In the genomic region with DNA sequence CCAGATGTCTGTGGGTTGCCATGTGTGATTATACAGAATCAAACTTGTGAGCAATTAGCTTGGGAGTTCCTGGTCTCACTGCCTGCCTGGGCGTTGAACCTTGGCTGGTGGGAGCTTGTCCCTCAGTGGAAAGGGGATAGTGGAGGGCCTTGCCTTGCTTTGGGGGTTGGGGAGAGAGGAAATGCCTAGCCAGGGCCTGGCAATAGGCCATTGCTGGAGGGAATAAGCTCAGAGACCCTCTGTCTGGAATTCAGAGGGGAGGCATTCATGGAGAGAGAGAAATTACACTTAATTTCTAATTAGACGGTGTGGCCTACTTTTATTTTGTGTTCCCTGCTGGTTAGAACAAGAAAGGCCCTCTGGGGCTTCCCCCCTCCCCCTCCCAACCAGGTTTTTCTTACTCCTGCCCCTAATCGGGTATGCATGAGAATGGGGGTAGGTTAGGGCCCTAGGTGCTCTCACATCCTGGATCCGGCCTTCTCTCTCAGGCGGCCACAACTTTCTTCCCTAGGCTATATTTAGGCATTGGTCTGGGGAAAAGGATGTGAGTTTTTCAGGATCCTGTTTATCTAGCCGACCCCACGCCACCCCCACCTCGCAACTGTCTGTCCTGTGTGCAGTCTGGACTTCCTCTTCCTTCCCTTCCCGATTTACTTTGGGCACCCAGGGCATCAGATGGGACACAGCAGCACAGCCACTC, we compare ENCODE assay signal across 8 mouse cellular contexts. TPM values are rescaled to one million over a fixed set of nuclear protein-coding genes. Genes with fewer than 3 reads are reported as not detected.
DNase-seq lines count a peak whose midpoint lies in the region; ATAC-seq and TF ChIP-seq lines count a peak whose summit lies in the region.

No protein-coding gene starts in this region.

- H3K9me3 ChIP-seq in embryonic facial prominence, embryonic 13.5 days = no peaks in the 10 kb centered on the region
- no peaks in the 10 kb centered on the region for H3K9me3 ChIP-seq in kidney, postnatal 0 days (replicated peaks; ENCODE audit: low read length)
- no peaks in the 10 kb centered on the region for H3K9me3 ChIP-seq in intestine, embryonic 16.5 days (ENCODE audit: control insufficient read depth, low read length)
- H3K9me3 ChIP-seq in midbrain, embryonic 11.5 days (ENCODE audit: control insufficient read depth, low read length) = no peaks in the 10 kb centered on the region

- no peak for ATAC-seq in embryonic facial prominence, embryonic 13.5 days (ENCODE audit: insufficient number of reproducible peaks, insufficient read depth, low FRiP score, low TSS enrichment, low read depth)
- ATAC-seq in kidney, postnatal 0 days (replicated peaks; ENCODE audit: low FRiP score, low read depth) = no peak
- no peak for ATAC-seq in intestine, embryonic 16.5 days
- no peak for ATAC-seq in midbrain, embryonic 11.5 days (ENCODE audit: low FRiP score)

- peak overlapping the region; percentile 64; the same call in 1 of the 2 replicates for H3K27ac ChIP-seq in layer of hippocampus, adult 2 months
- peak overlapping the region; percentile 39; the same call in 1 of the 2 replicates for H3K27ac ChIP-seq in embryonic facial prominence, embryonic 13.5 days
- peak overlapping the region; percentile 50 for H3K27ac ChIP-seq in kidney, postnatal 0 days
- no peak overlapping the region for H3K27ac ChIP-seq in intestine, embryonic 16.5 days (ENCODE audit: low read length)
- H3K27ac ChIP-seq in midbrain, embryonic 11.5 days (ENCODE audit: low read depth, low read length) = no peak overlapping the region

- no peak overlapping the region for H3K4me3 ChIP-seq in layer of hippocampus, adult 2 months
- H3K4me3 ChIP-seq in embryonic facial prominence, embryonic 13.5 days = no peak overlapping the region
- no peak overlapping the region for H3K4me3 ChIP-seq in kidney, postnatal 0 days (replicated peaks; ENCODE audit: low read depth, low read length)
- H3K4me3 ChIP-seq in intestine, embryonic 16.5 days (ENCODE audit: low read length) = no peak overlapping the region
- no peak overlapping the region for H3K4me3 ChIP-seq in midbrain, embryonic 11.5 days (ENCODE audit: low read depth, low read length)

- no peak for DNase-seq in layer of hippocampus, adult 2 months (ENCODE audit: low spot score in 2 of 2)
- no peak for DNase-seq in layer of hippocampus, adult 9-11 months
- no peak for DNase-seq in kidney, postnatal 0 days (ENCODE audit: low spot score)
- peak; percentile 78 for DNase-seq in lung, postnatal 36 days
- DNase-seq in gastrocnemius, postnatal 10 days = no peak
- no peak for DNase-seq in midbrain, embryonic 11.5 days (ENCODE audit: low spot score, missing footprints)

- TF ChIP-seq CTCF in layer of hippocampus, adult 2 months (conservative IDR thresholded peaks at IDR 0.05) = peak; percentile 26
- no peak for TF ChIP-seq CTCF in kidney, postnatal 0 days (IDR thresholded peaks at IDR 0.05; ENCODE audit: low read depth)

- H3K4me2 ChIP-seq in embryonic facial prominence, embryonic 13.5 days = no peak overlapping the region
- H3K4me2 ChIP-seq in kidney, postnatal 0 days (ENCODE audit: low read length) = no peak overlapping the region
- no peak overlapping the region for H3K4me2 ChIP-seq in intestine, embryonic 16.5 days (ENCODE audit: low read depth, low read length)
- no peak overlapping the region for H3K4me2 ChIP-seq in midbrain, embryonic 11.5 days

- whole genome bisulfite sequencing in embryonic facial prominence, embryonic 13.5 days = 20% methylated on average over 9 of the region's 9 CpGs
- WGBS in kidney, postnatal 0 days = 43% methylated on average over 9 of the region's 9 CpGs
- WGBS in intestine, embryonic 16.5 days = 58% methylated on average over 9 of the region's 9 CpGs
- WGBS in midbrain, embryonic 11.5 days = 63% methylated on average over 9 of the region's 9 CpGs

- peaks cover 15% of the 10 kb centered on the region for H3K4me1 ChIP-seq in embryonic facial prominence, embryonic 13.5 days
- peaks cover 12% of the 10 kb centered on the region; the same call in 1 of the 2 replicates for H3K4me1 ChIP-seq in kidney, postnatal 0 days (replicated peaks; ENCODE audit: insufficient read depth, low read length)
- peaks cover 10% of the 10 kb centered on the region; the same call in 1 of the 2 replicates for H3K4me1 ChIP-seq in intestine, embryonic 16.5 days (ENCODE audit: control insufficient read depth, insufficient read depth, low read length)
- H3K4me1 ChIP-seq in midbrain, embryonic 11.5 days (ENCODE audit: control insufficient read depth, insufficient read depth, low read length) = no peaks in the 10 kb centered on the region

- peaks cover 26% of the 10 kb centered on the region for H3K36me3 ChIP-seq in embryonic facial prominence, embryonic 13.5 days
- H3K36me3 ChIP-seq in kidney, postnatal 0 days (ENCODE audit: insufficient read depth, low read length) = peaks cover 12% of the 10 kb centered on the region; the same call in 1 of the 2 replicates
- peaks cover 9% of the 10 kb centered on the region; the same call in 1 of the 2 replicates for H3K36me3 ChIP-seq in intestine, embryonic 16.5 days (ENCODE audit: control insufficient read depth, insufficient read depth, low read length)
- H3K36me3 ChIP-seq in midbrain, embryonic 11.5 days (ENCODE audit: control insufficient read depth, insufficient read depth, low read length) = peaks cover 7% of the 10 kb centered on the region; the same call in 1 of the 2 replicates

- no peaks in the 10 kb centered on the region for H3K27me3 ChIP-seq in embryonic facial prominence, embryonic 13.5 days
- H3K27me3 ChIP-seq in kidney, postnatal 0 days (ENCODE audit: insufficient read depth, low read length) = no peaks in the 10 kb centered on the region
- no peaks in the 10 kb centered on the region for H3K27me3 ChIP-seq in intestine, embryonic 16.5 days (replicated peaks; ENCODE audit: control insufficient read depth, insufficient read depth, low read length)
- no peaks in the 10 kb centered on the region for H3K27me3 ChIP-seq in midbrain, embryonic 11.5 days (ENCODE audit: control insufficient read depth, insufficient read depth, low read length)

- H3K9ac ChIP-seq in embryonic facial prominence, embryonic 13.5 days = 0 out of 2 replicates have a peak overlapping the region, but pooled peaks have one; percentile 36
- H3K9ac ChIP-seq in kidney, postnatal 0 days (ENCODE audit: low read depth, low read length) = no peak overlapping the region
- no peak overlapping the region for H3K9ac ChIP-seq in intestine, embryonic 16.5 days (ENCODE audit: low read depth, low read length)
- H3K9ac ChIP-seq in midbrain, embryonic 11.5 days (ENCODE audit: low read length) = no peak overlapping the region

RNA-seq across cellular contexts. Expression of a gene that starts 11.7 kb away (rescaled TPM):
- not detected for total RNA-seq in layer of hippocampus, adult 2 months (2021)
- polyA plus RNA-seq in embryonic facial prominence, embryonic 13.5 days (2015; fragmentation: Nextera tagmentation; extraction: Ambion mirVana) = 1.8 TPM in 2 replicates
- 0.34 and 0.40 TPM in 2 replicates for polyA plus RNA-seq in kidney, postnatal 0 days (2015; fragmentation: Nextera tagmentation; extraction: Ambion mirVana)
- not detected for total RNA-seq in gastrocnemius, postnatal 10 days (2021)
- 0.89 and 1.0 TPM in 2 replicates for polyA plus RNA-seq in intestine, embryonic 16.5 days (2015; fragmentation: Nextera tagmentation; extraction: Ambion mirVana)
- 0.65 and 0.79 TPM in 2 replicates for polyA plus RNA-seq in midbrain, embryonic 11.5 days (2014; fragmentation: Nextera tagmentation; extraction: Ambion mirVana)

RNA-seq across cellular contexts. Expression of a gene that starts 12.8 kb away (rescaled TPM):
- total RNA-seq in layer of hippocampus, adult 2 months (2021) = 100 to 1,000 TPM; 137 to 156 TPM
- polyA plus RNA-seq in embryonic facial prominence, embryonic 13.5 days (2015; fragmentation: Nextera tagmentation; extraction: Ambion mirVana) = 28.4 and 34.0 TPM in 2 replicates
- polyA plus RNA-seq in kidney, postnatal 0 days (2015; fragmentation: Nextera tagmentation; extraction: Ambion mirVana) = 26.5 and 27.7 TPM in 2 replicates
- 100 to 1,000 TPM; 300 to 302 TPM for total RNA-seq in gastrocnemius, postnatal 10 days (2021)
- 31.2 and 31.8 TPM in 2 replicates for polyA plus RNA-seq in intestine, embryonic 16.5 days (2015; fragmentation: Nextera tagmentation; extraction: Ambion mirVana)
- polyA plus RNA-seq in midbrain, embryonic 11.5 days (2014; fragmentation: Nextera tagmentation; extraction: Ambion mirVana) = 22.6 and 23.8 TPM in 2 replicates

RNA-seq across cellular contexts. Expression of a gene that starts 50.8 kb away (rescaled TPM):
- total RNA-seq in layer of hippocampus, adult 2 months (2021) = not detected
- polyA plus RNA-seq in embryonic facial prominence, embryonic 13.5 days (2015; fragmentation: Nextera tagmentation; extraction: Ambion mirVana) = 1.1 TPM in 1 of 2 replicates, not detected in the other
- polyA plus RNA-seq in kidney, postnatal 0 days (2015; fragmentation: Nextera tagmentation; extraction: Ambion mirVana) = not detected in 2 replicates
- total RNA-seq in gastrocnemius, postnatal 10 days (2021) = not detected
- polyA plus RNA-seq in intestine, embryonic 16.5 days (2015; fragmentation: Nextera tagmentation; extraction: Ambion mirVana) = not detected in 2 replicates
- 2.3 and 2.7 TPM in 2 replicates for polyA plus RNA-seq in midbrain, embryonic 11.5 days (2014; fragmentation: Nextera tagmentation; extraction: Ambion mirVana)

Comparison
In these comparisons a context has a peak if more than half of its experiments do, and no peak if none do; other contexts are left out.
1. H3K27ac ChIP-seq: peak in layer of hippocampus, adult 2 months (single experiment), embryonic facial prominence, embryonic 13.5 days (single experiment) and kidney, postnatal 0 days (single experiment); none in intestine, embryonic 16.5 days (single experiment) and midbrain, embryonic 11.5 days (single experiment).